Mouse (Mus musculus): ENCODE data around the gene 9530053A07Rik.

GRCm38 (mm10) chr7:28165406-28165805 is 36.1 kb downstream of the 9530053A07Rik start:
- TF ChIP-seq CTCF (IDR thresholded peaks at IDR 0.05; ENCODE audit: low read depth) (peak; percentile 40), EP300 (optimal IDR thresholded peaks at IDR 0.05) (no peak)
